Mouse (Mus musculus) lung, embryonic 16.5 days (tissue): ENCODE results near the gene Rhof. TPM values are rescaled to one million over a fixed set of nuclear protein-coding genes. Genes with fewer than 3 reads are reported as not detected.
A peak's percentile ranks its signal among the peaks of the same experiment; 100 is the strongest.

Experiments
- ATAC-seq: fragments of 200-750 bp; cut with Nextera tagmentation; 2 replicates; pipeline ENCODE4 v1.8.0; 2017; ENCODE audit warnings: low read depth, mild to moderate bottlenecking, moderate library complexity
- H3K27ac ChIP-seq: fragments of 300-500 bp; sonication (generic); 2 replicates; pipeline ENCODE4 v1.5.1; 2014; ENCODE audit warnings: mild to moderate bottlenecking, control low read depth, low read length
- H3K27me3 ChIP-seq: fragments of 300-500 bp; sonication (generic); 2 replicates; pipeline ENCODE4 v1.6.1; 2014; ENCODE audit warnings: low read depth, low read length, mixed read lengths; ENCODE audit not compliant: control insufficient read depth, insufficient read depth
- H3K36me3 ChIP-seq: fragments of 300-500 bp; sonication (generic); 2 replicates; pipeline ENCODE4 v1.6.1; 2014; ENCODE audit warnings: low read length; ENCODE audit not compliant: control insufficient read depth, insufficient read depth
- H3K4me1 ChIP-seq: fragments of 300-500 bp; sonication (generic); replicated peaks from 2 replicates; pipeline ENCODE4 v1.6.1; 2014; ENCODE audit warnings: low read length, mixed read lengths; ENCODE audit not compliant: control insufficient read depth, insufficient read depth
- H3K4me2 ChIP-seq: fragments of 300-500 bp; sonication (generic); 2 replicates; pipeline ENCODE4 v1.6.1; 2014; ENCODE audit warnings: low read depth, low read length, control low read depth
- H3K4me3 ChIP-seq: fragments of 300-500 bp; sonication (generic); 2 replicates; pipeline ENCODE4 v1.5.1; 2014; ENCODE audit warnings: mild to moderate bottlenecking, low read length, control low read depth
- H3K9ac ChIP-seq: fragments of 300-500 bp; sonication (generic); 2 replicates; pipeline ENCODE4 v1.6.1; 2014; ENCODE audit warnings: low read length, control low read depth
- H3K9me3 ChIP-seq: fragments of 300-500 bp; sonication (generic); 2 replicates; pipeline ENCODE4 v1.6.1; 2016; ENCODE audit warnings: low read length; ENCODE audit not compliant: control insufficient read depth
- WGBS: fragments of 180-500 bp; shearing (Covaris S2); extraction: QIAGEN DNeasy Blood & Tissue Kit; methylation state at CpG from one replicate; pipeline ENCODE4 v1.1.7; 2014; 5-methylcytosine and 5-hydroxymethylcytosine counted together
- polyA plus RNA-seq: library from polyadenylated mRNA; unstranded; fragments of >200 nt; fragmentation: Nextera tagmentation; extraction: Ambion mirVana; gene quantifications from 2 replicates; pipeline ENCODE4 v1.2.1, GENCODE M21; 2015

Rhof gene
- polyA plus RNA-seq, 1 experiment from 2014 or later, result 5.3 TPM

DNA sequence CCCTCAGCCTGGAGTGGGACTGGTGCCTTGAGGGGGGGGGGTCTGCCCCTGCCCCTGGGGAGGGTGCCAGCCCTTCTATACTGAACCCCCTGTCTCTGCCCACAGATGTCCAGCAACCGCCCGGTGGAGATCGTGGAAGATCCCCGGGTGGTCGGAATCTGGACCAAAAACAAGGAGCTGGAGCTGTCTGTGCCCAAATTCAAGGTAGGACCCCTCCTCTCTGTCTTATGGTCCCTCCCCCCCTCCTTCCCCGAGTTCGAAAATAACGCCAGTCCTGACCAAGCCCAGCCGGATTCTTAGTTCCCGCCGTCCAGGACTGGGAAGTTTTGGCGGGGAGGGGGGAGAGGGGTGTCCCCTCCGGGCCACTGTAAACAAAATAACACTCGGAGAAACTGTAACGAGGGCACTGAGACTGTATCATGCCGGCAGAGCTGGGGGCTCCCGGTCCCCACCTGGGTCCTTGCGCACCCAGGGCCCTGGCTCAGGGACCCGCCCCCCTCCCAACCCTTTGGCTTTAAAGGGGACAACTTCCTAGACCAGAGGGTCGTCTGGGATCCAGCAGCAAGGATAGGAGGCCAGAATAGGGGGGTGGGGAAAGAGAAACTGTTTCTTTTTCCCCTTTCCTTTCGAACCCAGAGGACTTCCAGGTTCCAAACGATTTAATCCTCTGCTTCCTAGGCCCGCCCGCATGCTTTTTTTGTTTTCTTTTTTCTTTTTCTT, 10.9 kb upstream of the Rhof start:
- Histone ChIP-seq H3K27me3 (no peaks in the 10 kb centered on the region), H3K9me3 (no peaks in the 10 kb centered on the region), H3K27ac (peak overlapping the region; percentile 100), H3K36me3 (peaks cover 9% of the 10 kb centered on the region), H3K4me2 (peak overlapping the region; percentile 99), H3K4me1 (peaks cover 19% of the 10 kb centered on the region), H3K9ac (peak overlapping the region; percentile 100), H3K4me3 (peak overlapping the region; percentile 74)
- no peak for ATAC-seq
- WGBS, result 1% methylated on average over 23 of the region's 24 CpGs

DNA sequence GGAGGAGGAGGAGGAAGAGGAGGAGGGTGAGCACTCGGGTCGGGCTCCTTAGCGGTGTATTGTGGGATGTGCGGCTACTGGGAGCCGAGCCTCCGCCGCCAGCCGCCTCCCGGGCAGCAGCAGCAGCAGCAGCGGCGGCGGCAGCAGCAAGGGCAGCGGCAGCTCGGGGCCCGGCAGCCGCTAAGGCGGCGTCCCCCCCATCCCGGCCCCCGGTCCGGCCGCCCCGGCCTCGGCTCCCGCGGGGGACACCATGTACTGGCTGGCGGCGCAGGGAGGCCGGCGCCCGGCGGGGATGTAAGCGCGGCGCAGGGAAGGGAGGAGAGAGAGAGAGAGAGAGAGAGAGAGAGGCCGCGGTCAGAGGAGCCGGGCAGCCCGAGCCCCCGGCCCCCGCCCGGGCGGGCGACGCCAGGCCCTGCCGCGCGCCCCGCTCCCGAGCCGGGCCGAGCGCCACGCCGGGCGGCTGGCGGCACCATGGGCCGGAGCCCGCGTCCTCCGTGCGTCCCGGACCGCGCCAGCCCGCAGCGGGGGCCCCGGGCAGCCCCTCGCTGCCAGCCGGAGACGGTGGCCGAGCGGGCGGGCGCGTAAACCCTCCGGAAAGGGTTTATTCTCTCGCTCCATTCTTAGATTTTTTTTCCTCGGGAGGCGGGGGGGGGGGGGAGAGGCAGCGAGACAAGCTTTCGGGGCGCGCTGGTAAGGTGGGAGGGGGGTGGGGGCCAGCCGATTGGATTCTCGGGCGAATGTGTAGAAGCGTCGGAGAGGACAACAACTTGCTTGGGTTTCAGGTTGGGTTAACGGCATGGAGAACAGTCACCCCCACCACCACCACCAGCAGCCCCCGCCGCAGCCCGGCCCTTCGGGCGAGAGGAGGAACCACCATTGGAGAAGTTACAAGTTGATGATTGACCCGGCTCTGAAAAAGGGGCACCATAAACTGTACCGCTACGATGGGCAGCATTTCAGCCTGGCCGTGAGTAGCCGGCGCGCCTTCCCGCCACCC, 10.0 kb upstream of the Rhof start, which contains the start of gene Setd1b:
TSS of gene Setd1b (plus strand) at position 33 of the 997 bp plus-strand sequence.
- Histone ChIP-seq H3K4me1 (peaks cover 26% of the 10 kb centered on the region), H3K4me3 (peak within 1 kb of the TSS; percentile 74), H3K9ac (peak within 1 kb of the TSS; percentile 100), H3K9me3 (no peaks in the 10 kb centered on the region), H3K27me3 (no peaks in the 10 kb centered on the region), H3K27ac (peak within 1 kb of the TSS; percentile 100), H3K4me2 (peak within 1 kb of the TSS; percentile 99), H3K36me3 (peaks cover 5% of the 10 kb centered on the region)
- peak; percentile 6; the same call in 1 of the 2 replicates for ATAC-seq
- WGBS, result under 1% methylated on average over 48 of the region's 103 CpGs

DNA sequence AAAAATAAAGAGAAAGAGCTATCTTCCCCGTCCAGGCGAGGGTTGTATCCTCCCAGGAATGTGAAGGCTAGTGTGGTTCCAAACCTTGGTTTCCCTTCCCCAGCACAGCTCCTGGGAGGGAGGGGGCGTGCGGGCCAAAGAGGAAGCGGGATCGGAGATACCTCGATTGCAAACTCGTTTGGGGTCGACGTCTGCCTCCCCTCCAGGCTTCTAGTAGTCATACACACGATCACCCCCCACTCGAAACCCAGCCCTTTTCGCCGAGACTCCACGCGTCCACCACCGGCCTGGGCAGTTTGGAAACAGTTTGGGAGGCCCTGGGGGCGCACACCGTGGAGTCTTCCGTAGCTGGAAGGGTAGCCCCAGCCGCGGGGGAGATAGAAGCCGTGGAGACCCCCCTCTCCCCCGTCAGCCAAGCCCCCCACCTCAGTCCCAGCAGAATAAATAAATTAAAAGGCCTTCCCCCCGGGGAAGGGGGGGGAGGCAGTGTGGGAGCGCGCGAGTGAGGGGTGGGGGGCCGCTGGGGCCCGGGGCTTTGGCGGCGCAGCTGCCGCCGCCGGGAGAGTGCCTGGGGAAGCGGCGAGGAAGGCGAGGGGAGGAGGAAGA, 9.2 kb upstream of the Rhof start:
- Histone ChIP-seq H3K9me3 (no peaks in the 10 kb centered on the region), H3K27me3 (no peaks in the 10 kb centered on the region), H3K36me3 (peaks cover 4% of the 10 kb centered on the region), H3K4me1 (peaks cover 34% of the 10 kb centered on the region), H3K9ac (peak overlapping the region; percentile 100), H3K4me2 (peak overlapping the region; percentile 99), H3K4me3 (peak overlapping the region; percentile 74), H3K27ac (peak overlapping the region; percentile 100)
- 0% methylated on average over 25 of the region's 38 CpGs for WGBS
- no peak for ATAC-seq

DNA sequence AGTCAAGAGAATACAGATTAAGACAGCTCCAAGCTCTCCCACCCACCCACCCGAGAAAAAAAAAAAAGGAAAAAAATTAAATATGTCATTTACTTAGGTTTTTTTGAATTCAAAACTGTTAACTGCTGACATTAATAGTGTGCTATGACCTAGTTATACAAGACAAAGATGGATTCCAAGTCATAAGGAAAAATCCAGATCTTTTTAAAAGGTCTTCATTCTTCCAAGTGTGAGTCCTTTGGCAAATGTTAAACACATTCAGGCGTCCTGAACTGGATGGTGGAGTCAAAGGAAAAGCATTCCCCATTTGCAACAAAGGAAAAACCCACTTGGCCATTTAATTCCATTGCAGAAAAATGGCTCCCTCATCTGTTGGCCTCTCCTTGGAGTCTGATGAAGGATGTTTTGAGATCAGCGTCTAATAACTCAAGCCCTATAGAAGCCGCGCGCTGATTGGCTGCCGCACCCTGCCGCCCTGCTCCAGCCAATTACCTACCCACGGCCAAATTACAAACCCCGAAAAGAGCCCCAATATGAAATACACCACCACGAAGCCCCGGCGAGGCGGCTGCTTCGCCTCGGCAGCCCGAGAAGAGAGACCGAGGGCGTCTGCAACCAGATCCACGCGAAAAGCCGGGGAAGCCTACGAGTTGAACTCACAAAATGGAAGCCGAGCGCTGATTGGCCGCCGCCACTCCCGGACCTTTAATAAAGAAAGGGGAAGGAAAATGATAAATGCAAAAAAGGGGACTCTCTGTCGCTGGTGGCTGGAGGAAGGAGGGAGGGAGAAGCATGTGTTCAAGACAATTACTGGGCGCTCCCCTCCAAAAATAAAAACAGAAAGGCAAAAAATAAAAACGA, 8.4 kb upstream of the Rhof start:
- peak; percentile 59 for ATAC-seq
- H3K4me1 ChIP-seq, result peaks cover 40% of the 10 kb centered on the region
- H3K4me3 ChIP-seq, result peak overlapping the region; percentile 74
- under 1% methylated on average over 31 of the region's 31 CpGs for WGBS
- H3K9me3 ChIP-seq, result no peaks in the 10 kb centered on the region
- H3K27me3 ChIP-seq, result no peaks in the 10 kb centered on the region
- H3K9ac ChIP-seq, result peak overlapping the region; percentile 100
- peak overlapping the region; percentile 99 for H3K4me2 ChIP-seq
- peak overlapping the region; percentile 100 for H3K27ac ChIP-seq
- no peaks in the 10 kb centered on the region for H3K36me3 ChIP-seq

DNA sequence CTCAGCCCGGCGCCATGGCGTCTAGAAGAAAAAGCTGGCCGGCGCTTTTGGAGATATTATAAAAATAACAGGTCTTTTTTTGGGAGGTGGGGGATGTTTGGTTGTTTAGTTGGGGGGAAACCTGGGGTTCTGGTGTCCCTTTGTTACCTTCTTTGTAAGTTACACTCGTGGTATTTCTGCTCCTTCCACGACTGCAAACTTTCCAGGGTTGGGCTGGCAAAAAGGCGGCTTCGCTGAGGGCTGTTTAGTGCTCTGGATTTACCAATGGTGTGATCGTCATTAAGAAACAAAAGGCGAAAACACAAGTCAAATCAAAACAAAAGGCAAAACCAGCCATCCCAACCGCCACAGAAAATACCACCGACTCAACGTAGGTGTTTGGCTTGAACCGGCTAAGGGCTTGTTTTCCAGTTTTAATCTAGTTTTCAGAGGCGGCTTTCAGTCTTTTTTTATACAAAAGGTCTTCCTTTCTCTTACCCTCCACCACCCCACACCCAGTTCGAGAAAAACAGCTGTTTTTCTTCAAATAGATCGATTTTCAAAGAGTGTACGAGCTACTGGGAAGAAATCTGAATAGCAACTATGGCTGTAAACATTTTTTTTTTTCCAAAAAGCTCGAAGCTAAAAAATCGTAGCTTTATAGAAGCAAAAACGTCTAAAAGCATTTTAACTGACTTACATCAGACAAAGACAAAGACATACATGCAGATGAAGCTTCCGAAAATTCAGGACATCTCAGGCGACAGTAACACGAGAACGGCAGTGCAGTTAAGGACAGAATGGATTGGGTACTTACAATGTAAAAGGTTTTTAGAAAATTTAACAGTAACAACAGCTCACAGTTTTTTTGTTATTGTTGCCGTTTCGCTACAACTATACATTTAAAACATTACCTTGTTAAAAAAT, 7.5 kb upstream of the Rhof start:
- under 1% methylated on average over 28 of the region's 28 CpGs for WGBS
- peaks cover 45% of the 10 kb centered on the region for H3K4me1 ChIP-seq

DNA sequence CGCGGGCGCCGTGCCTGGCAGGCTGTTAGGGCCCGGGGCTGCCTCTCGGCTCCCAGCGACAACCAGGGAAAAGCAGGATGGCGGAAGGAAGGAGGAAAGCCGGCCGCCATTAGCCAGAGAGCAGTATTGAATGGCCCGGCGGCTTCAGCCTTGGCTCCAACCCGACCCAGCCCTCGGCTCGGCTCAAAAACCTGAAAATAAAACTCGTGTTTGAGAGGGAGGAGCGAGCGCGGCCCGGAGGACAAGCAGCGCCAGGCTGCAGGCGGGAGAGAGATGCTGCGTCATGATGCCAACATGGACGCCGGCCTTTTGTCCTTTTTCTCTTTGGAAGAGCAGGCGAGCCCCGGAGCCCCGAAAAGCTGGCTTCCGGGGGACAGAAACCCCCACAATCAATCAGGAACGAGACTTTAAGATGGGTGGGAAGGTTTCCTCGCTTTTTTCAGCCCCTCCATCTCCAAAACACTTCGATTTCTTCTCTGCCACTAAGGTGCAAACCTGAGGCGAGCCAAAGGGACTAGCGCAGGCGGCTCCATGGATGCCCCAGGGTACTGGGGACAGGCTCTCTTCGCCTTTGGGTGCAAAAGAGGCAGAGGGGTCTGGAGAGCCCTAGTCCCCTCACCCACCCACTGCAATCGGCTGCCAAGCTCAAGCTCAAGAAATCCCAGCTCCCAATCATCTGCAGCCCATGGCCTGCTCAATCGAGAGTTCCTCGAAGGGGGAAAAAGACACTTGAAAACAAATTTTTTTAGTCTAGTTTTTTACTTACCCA, 6.6 kb upstream of the Rhof start:
- Histone ChIP-seq H3K4me2 (peak overlapping the region; percentile 99), H3K9ac (peak overlapping the region; percentile 99), H3K36me3 (no peaks in the 10 kb centered on the region), H3K27me3 (no peaks in the 10 kb centered on the region), H3K27ac (peak overlapping the region; percentile 100), H3K9me3 (no peaks in the 10 kb centered on the region), H3K4me3 (peak overlapping the region; percentile 69), H3K4me1 (peaks cover 44% of the 10 kb centered on the region)
- ATAC-seq, result 0 out of 2 replicates have a peak, but pooled peaks have one; percentile 2
- under 1% methylated on average over 39 of the region's 39 CpGs for WGBS

More for the DNA sequence above, 7.5 kb upstream of the Rhof start:
- Histone ChIP-seq H3K36me3 (no peaks in the 10 kb centered on the region), H3K4me2 (peak overlapping the region; percentile 99), H3K27ac (peak overlapping the region; percentile 100), H3K9ac (peak overlapping the region; percentile 99), H3K4me3 (peak overlapping the region; percentile 69), H3K27me3 (no peaks in the 10 kb centered on the region), H3K9me3 (no peaks in the 10 kb centered on the region)
- no peak for ATAC-seq

DNA sequence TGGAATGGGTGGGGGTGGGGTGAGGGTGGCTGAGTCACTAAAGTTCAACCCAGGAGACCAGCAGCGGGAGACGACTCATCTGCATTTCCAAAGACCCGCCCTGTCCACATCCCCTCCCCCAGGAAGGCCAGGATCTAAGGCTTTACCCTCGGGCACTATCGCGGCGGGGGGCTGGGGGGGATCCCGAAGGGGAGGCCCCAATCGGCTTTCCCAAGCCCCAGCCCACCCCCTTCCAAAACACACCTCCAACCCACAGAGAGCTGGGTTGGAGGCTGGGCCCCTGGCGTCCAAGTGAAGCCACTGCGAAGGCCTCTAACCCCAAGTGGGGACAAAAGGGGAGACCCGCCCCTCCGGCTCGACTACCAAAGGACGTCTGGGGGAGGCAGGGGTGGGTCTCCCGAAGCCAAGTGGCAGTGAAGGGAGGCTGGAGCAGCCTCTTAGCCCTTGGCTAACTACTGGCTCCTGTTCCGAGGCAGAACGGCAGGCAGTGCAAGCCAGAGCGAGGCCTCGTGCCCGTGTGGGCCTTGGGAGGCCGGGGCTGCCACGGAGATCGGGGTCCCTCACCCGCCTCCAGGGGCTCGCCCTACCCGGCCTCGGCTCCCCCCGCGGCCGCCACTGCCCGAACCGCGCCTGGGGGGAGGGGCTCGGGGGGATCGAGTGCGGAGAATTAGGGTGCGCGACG, 5.9 kb upstream of the Rhof start:
- peak overlapping the region; percentile 69 for H3K4me3 ChIP-seq
- peak overlapping the region; percentile 100 for H3K27ac ChIP-seq
- no peaks in the 10 kb centered on the region for H3K27me3 ChIP-seq
- no peaks in the 10 kb centered on the region for H3K36me3 ChIP-seq
- H3K9ac ChIP-seq, result peak overlapping the region; percentile 99
- peaks cover 47% of the 10 kb centered on the region for H3K4me1 ChIP-seq
- WGBS, result 0% methylated on average over 26 of the region's 40 CpGs
- ATAC-seq, result peak; percentile 32
- H3K4me2 ChIP-seq, result peak overlapping the region; percentile 99
- H3K9me3 ChIP-seq, result no peaks in the 10 kb centered on the region
